Mouse (Mus musculus): Measurements from ENCODE around the gene Gm9573. TPM values are rescaled to one million over a fixed set of nuclear protein-coding genes. Genes with fewer than 3 reads are reported as not detected.

The Gm9573 gene
- polyA plus RNA-seq, 1 experiment from 2014 or later: not detected

GRCm38 (mm10) chr17:35649429-35649828, 23.0 kb upstream of the Gm9573 start:
- WGBS: 52% methylated on average over 2 of the region's 2 CpGs
- Histone ChIP-seq H3K9ac (ENCODE audit: low read depth, low read length) (peak overlapping the region; percentile 44; the same call in 1 of the 2 replicates), H3K4me3 (ENCODE audit: low read length) (no peak overlapping the region), H3K4me2 (ENCODE audit: low read depth, low read length) (peak overlapping the region; percentile 10; the same call in 1 of the 2 replicates), H3K9me3 (ENCODE audit: control insufficient read depth, low read length) (no peaks in the 10 kb centered on the region), H3K36me3 (ENCODE audit: control insufficient read depth, insufficient read depth, low read length) (no peaks in the 10 kb centered on the region), H3K27ac (ENCODE audit: low read length) (peak overlapping the region; percentile 50), H3K27me3 (replicated peaks; ENCODE audit: control insufficient read depth, insufficient read depth, low read length) (no peaks in the 10 kb centered on the region), H3K4me1 (ENCODE audit: control insufficient read depth, insufficient read depth, low read length) (peaks cover 13% of the 10 kb centered on the region; the same call in 1 of the 2 replicates)
- peak; percentile 95 for ATAC-seq

- Histone ChIP-seq H3K27ac (ENCODE audit: low read length) (no peak within 1 kb of the TSS), H3K4me2 (ENCODE audit: low read depth, low read length) (no peak within 1 kb of the TSS), H3K4me1 (ENCODE audit: control insufficient read depth, insufficient read depth, low read length) (peaks cover 6% of the 10 kb centered on the region; the same call in 1 of the 2 replicates), H3K4me3 (ENCODE audit: low read length) (no peak within 1 kb of the TSS), H3K9ac (ENCODE audit: low read depth, low read length) (no peak within 1 kb of the TSS), H3K9me3 (ENCODE audit: control insufficient read depth, low read length) (no peaks in the 10 kb centered on the region), H3K36me3 (ENCODE audit: control insufficient read depth, insufficient read depth, low read length) (no peaks in the 10 kb centered on the region), H3K27me3 (replicated peaks; ENCODE audit: control insufficient read depth, insufficient read depth, low read length) (no peaks in the 10 kb centered on the region)
- ATAC-seq: peak; percentile 47; the same call in 1 of the 2 replicates
- 52% methylated on average over 13 of the region's 13 CpGs for WGBS
Observed at GRCm38 (mm10) chr17:35643609-35644236, 17.3 kb upstream of the Gm9573 start, which contains the start of gene Mucl3. Gene Mucl3 (minus strand): TSS chr17:35643695.

DNA sequence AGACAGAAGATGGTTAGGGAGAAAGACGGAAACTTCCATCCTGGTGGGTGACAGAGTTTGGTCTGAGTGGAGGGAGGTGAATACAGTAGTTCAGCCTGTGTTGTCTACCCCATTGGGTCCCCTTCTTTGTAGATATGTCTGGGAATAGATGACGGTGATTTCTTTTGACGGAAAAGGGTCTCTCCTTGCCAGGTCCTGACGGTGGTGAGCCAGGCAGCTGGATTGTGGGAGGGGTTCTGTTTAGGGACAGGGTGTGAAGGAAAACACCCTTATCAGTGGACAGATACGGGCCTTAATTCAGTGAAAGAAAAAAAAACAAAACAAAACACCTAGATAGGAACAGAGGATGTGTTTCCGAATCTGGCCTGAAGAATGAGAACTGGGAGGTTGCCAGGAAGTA, 12.9 kb upstream of the Gm9573 start:
- H3K36me3 ChIP-seq (ENCODE audit: control insufficient read depth, insufficient read depth, low read length): no peaks in the 10 kb centered on the region
- no peaks in the 10 kb centered on the region for H3K27me3 ChIP-seq (replicated peaks; ENCODE audit: control insufficient read depth, insufficient read depth, low read length)
- WGBS: 68% methylated on average over 6 of the region's 6 CpGs
- no peaks in the 10 kb centered on the region for H3K9me3 ChIP-seq (ENCODE audit: control insufficient read depth, low read length)
- H3K4me1 ChIP-seq (ENCODE audit: control insufficient read depth, insufficient read depth, low read length): peaks cover 9% of the 10 kb centered on the region; the same call in 1 of the 2 replicates
- H3K27ac ChIP-seq (ENCODE audit: low read length): 0 out of 2 replicates have a peak overlapping the region, but pooled peaks have one; percentile 16
- H3K4me2 ChIP-seq (ENCODE audit: low read depth, low read length): peak overlapping the region; percentile 13; the same call in 1 of the 2 replicates
- no peak overlapping the region for H3K9ac ChIP-seq (ENCODE audit: low read depth, low read length)
- H3K4me3 ChIP-seq (ENCODE audit: low read length): no peak overlapping the region
- no peak for ATAC-seq

DNA sequence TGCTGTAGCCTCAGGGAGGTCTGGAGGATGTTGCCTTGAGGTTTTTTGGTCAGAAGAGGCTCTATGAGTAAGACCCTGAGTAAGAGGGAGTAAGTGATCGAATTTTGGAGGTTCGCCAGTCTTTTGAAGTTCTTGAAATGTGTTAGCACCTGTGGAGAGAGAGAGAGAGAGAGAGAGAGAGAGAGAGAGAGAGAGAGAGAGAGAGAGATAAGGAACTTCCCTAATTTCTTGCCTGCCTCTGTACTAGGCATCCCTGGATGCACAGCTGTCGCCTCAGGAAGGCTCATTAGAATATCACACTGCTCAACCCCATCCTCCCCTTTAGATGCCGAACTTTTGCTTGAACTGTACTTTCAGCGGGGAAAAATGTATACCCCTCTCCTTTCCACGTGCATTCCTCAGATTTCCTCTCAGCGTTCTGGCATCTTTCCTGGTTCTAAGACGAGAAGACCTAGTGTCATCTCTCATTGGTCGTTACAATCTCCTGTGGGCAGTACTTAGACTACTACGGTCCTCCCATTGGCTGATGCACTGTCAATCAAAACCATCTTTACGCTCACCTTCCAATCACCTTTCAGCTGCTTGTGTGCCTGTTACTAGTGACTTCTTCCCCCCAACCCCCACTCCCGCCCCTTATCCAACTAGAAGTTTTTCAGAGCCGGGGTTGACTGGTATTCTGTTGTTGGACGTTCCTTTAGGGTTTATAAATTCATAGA, 12.2 kb upstream of the Gm9573 start:
- Histone ChIP-seq H3K4me3 (ENCODE audit: low read length) (peak overlapping the region; percentile 5; the same call in 1 of the 2 replicates), H3K4me1 (ENCODE audit: control insufficient read depth, insufficient read depth, low read length) (0 out of 2 replicates have a peak, but pooled peaks cover 6% of the 10 kb centered on the region), H3K9ac (ENCODE audit: low read depth, low read length) (0 out of 2 replicates have a peak overlapping the region, but pooled peaks have one; percentile 12), H3K9me3 (ENCODE audit: control insufficient read depth, low read length) (no peaks in the 10 kb centered on the region), H3K36me3 (ENCODE audit: control insufficient read depth, insufficient read depth, low read length) (no peaks in the 10 kb centered on the region), H3K4me2 (ENCODE audit: low read depth, low read length) (peak overlapping the region; percentile 13; the same call in 1 of the 2 replicates), H3K27me3 (replicated peaks; ENCODE audit: control insufficient read depth, insufficient read depth, low read length) (no peaks in the 10 kb centered on the region), H3K27ac (ENCODE audit: low read length) (peak overlapping the region; percentile 26)
- 28% methylated on average over 14 of the region's 14 CpGs for WGBS
- ATAC-seq: peak; percentile 85

DNA sequence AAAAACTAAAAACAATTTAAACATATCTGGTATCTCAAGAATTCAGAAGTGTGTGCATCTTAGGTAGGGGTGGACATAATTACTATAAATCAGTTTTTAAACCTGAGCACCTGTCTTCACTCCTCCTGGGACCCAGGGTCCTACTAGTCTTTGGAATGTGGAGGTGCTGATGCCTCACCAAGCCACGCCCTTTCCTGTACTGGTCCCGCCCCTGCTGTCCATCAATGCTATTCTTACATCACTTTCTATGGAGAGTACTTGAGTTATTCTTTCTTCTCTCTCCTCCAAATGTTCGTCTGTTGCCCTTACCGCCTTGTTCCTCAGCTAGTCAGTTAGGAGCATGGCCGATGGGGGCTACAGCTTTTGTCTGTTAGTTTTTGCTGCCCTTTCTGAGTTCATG, 9.9 kb upstream of the Gm9573 start:
- Histone ChIP-seq H3K9me3 (ENCODE audit: control insufficient read depth, low read length) (no peaks in the 10 kb centered on the region), H3K36me3 (ENCODE audit: control insufficient read depth, insufficient read depth, low read length) (no peaks in the 10 kb centered on the region), H3K9ac (ENCODE audit: low read depth, low read length) (no peak overlapping the region), H3K4me2 (ENCODE audit: low read depth, low read length) (no peak overlapping the region; the same call in 1 of the 2 replicates), H3K4me1 (ENCODE audit: control insufficient read depth, insufficient read depth, low read length) (0 out of 2 replicates have a peak, but pooled peaks cover 6% of the 10 kb centered on the region), H3K27me3 (replicated peaks; ENCODE audit: control insufficient read depth, insufficient read depth, low read length) (no peaks in the 10 kb centered on the region), H3K4me3 (ENCODE audit: low read length) (no peak overlapping the region), H3K27ac (ENCODE audit: low read length) (no peak overlapping the region)
- ATAC-seq: no peak
- 43% methylated on average over 5 of the region's 5 CpGs for WGBS

DNA sequence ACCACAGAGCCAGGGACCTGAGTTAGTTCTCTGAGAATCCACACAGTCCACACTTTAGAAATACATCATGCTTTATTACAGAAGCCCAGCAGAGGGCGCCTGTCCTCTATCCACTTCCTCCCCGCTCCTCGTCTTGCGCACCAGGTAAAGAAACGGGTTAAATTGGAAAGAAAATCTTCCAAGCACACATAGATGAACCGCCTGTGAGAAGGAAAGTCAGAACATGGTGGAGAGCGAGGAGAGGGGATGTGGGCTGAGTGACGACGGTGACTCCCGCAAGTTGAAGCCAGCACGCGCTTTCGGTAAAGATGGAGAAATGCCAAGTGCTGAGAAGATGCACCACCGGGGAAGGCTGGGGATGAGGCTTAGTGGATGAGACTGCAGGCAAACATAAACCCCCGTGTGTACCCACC, 9.3 kb upstream of the Gm9573 start:
- Histone ChIP-seq H3K36me3 (ENCODE audit: control insufficient read depth, insufficient read depth, low read length) (no peaks in the 10 kb centered on the region), H3K4me1 (ENCODE audit: control insufficient read depth, insufficient read depth, low read length) (0 out of 2 replicates have a peak, but pooled peaks cover 6% of the 10 kb centered on the region), H3K9me3 (ENCODE audit: control insufficient read depth, low read length) (no peaks in the 10 kb centered on the region), H3K4me3 (ENCODE audit: low read length) (peak overlapping the region; percentile 49), H3K4me2 (ENCODE audit: low read depth, low read length) (peak overlapping the region; percentile 85), H3K9ac (ENCODE audit: low read depth, low read length) (peak overlapping the region; percentile 44), H3K27me3 (replicated peaks; ENCODE audit: control insufficient read depth, insufficient read depth, low read length) (no peaks in the 10 kb centered on the region), H3K27ac (ENCODE audit: low read length) (no peak overlapping the region)
- WGBS: 1% methylated on average over 15 of the region's 15 CpGs
- ATAC-seq: peak; percentile 42

DNA sequence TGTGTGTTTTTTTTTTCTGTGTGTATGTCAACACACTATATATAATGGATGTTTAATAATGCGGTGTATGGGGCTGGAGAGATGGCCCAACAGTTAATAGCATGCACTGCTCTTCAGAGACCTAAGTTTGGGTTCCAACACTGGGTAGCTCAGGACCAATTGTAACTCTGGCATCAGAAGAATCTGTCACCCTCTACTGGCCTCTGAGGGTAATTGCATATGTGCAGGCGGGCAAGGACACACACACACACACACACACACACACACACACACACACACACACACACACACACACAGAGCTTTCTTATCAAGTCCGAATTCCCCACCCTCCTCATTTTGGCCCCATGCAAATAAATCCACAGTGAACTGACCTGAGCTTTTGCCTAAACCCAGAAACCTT, 8.8 kb upstream of the Gm9573 start:
- no peak overlapping the region for H3K9ac ChIP-seq (ENCODE audit: low read depth, low read length)
- H3K27me3 ChIP-seq (replicated peaks; ENCODE audit: control insufficient read depth, insufficient read depth, low read length): no peaks in the 10 kb centered on the region
- H3K4me2 ChIP-seq (ENCODE audit: low read depth, low read length): no peak overlapping the region
- no peak overlapping the region for H3K4me3 ChIP-seq (ENCODE audit: low read length)
- no peak for ATAC-seq
- 0 out of 2 replicates have a peak, but pooled peaks cover 6% of the 10 kb centered on the region for H3K4me1 ChIP-seq (ENCODE audit: control insufficient read depth, insufficient read depth, low read length)
- H3K27ac ChIP-seq (ENCODE audit: low read length): no peak overlapping the region
- H3K9me3 ChIP-seq (ENCODE audit: control insufficient read depth, low read length): no peaks in the 10 kb centered on the region
- no peaks in the 10 kb centered on the region for H3K36me3 ChIP-seq (ENCODE audit: control insufficient read depth, insufficient read depth, low read length)
- WGBS: 84% methylated on average over 3 of the region's 3 CpGs

- H3K9ac ChIP-seq (ENCODE audit: low read depth, low read length): no peak overlapping the region
- H3K4me3 ChIP-seq (ENCODE audit: low read length): no peak overlapping the region
- H3K27me3 ChIP-seq (replicated peaks; ENCODE audit: control insufficient read depth, insufficient read depth, low read length): no peaks in the 10 kb centered on the region
- H3K9me3 ChIP-seq (ENCODE audit: control insufficient read depth, low read length): no peaks in the 10 kb centered on the region
- peak; percentile 63 for ATAC-seq
- no peaks in the 10 kb centered on the region for H3K36me3 ChIP-seq (ENCODE audit: control insufficient read depth, insufficient read depth, low read length)
- no peak overlapping the region for H3K27ac ChIP-seq (ENCODE audit: low read length)
- 0 out of 2 replicates have a peak, but pooled peaks cover 3% of the 10 kb centered on the region for H3K4me1 ChIP-seq (ENCODE audit: control insufficient read depth, insufficient read depth, low read length)
- H3K4me2 ChIP-seq (ENCODE audit: low read depth, low read length): no peak overlapping the region
- 3% methylated on average over 1 of the region's 1 CpGs for WGBS
Observed at GRCm38 (mm10) chr17:35633992-35634391, 7.6 kb upstream of the Gm9573 start.

DNA sequence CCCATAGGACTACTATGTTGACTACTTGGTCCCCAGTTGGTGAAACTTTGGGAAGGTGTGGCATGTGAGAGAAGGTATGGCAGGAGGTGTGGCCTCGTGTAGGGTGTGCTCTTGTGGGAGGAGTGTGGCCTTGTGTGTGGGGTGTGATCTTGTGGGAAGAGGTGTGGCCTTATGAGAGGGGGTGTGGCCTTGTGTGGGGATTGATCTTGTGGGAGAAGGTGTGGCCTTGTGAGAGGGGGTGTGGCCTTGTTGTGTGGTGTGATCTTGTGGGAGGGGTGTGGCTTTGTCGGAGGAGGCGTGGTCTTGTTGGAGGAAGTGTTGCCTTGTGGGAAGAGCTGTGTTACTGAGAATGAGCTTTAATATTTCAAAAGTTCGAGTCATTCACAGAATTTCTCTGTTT, 9.3 kb downstream of the Gm9573 start:
- H3K27ac ChIP-seq (ENCODE audit: low read length): no peak overlapping the region
- no peak for ATAC-seq
- 82% methylated on average over 4 of the region's 4 CpGs for WGBS

More for the DNA sequence above, 9.3 kb downstream of the Gm9573 start:
- H3K4me3 ChIP-seq (ENCODE audit: low read length): no peak overlapping the region
- no peak overlapping the region for H3K4me2 ChIP-seq (ENCODE audit: low read depth, low read length)
- no peaks in the 10 kb centered on the region for H3K27me3 ChIP-seq (replicated peaks; ENCODE audit: control insufficient read depth, insufficient read depth, low read length)
- H3K4me1 ChIP-seq (ENCODE audit: control insufficient read depth, insufficient read depth, low read length): no peaks in the 10 kb centered on the region
- H3K9me3 ChIP-seq (ENCODE audit: control insufficient read depth, low read length): no peaks in the 10 kb centered on the region
- H3K36me3 ChIP-seq (ENCODE audit: control insufficient read depth, insufficient read depth, low read length): no peaks in the 10 kb centered on the region
- no peak overlapping the region for H3K9ac ChIP-seq (ENCODE audit: low read depth, low read length)

Measured in intestine, embryonic 16.5 days (tissue).